Mouse (Mus musculus) lung, adult 2 months (tissue): ENCODE measurements around the gene Faah.

Experiments used
- CTCF ChIP-seq: fragments of 200-500 bp; IDR thresholded peaks from 2 replicates; pipeline ENCODE4 v1.5.1; 2011; ENCODE audit warnings: mild to moderate bottlenecking, low read length, control low read depth; ENCODE audit not compliant: insufficient read depth
- POLR2A ChIP-seq: fragments of 200-500 bp; IDR thresholded peaks from 2 replicates; pipeline ENCODE4 v1.6.1; 2011; ENCODE audit warnings: low read depth, mild to moderate bottlenecking, control low read depth, low read length, borderline replicate concordance; ENCODE audit errors: extremely low read depth

DNA sequence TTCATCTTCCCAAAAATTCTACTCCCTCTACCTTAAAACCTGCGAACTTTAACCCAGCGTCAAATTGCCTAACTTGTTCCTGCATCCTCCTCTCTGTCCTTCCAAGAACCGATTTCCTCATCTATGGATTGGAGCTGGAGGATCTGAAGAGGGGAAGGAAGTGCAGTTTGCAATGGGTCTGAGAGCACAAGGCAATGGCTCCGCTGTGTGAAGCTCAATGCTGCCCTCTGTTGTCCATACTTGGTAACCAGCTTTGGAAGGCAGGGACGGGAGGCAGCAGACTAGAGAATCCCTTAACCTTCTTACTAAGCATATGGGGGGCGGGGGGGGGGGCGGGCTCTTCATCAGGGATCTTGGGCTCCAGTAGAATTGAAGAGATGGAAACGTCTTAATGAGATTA, 37.0 kb downstream of the Faah start:
- TF ChIP-seq POLR2A: no peak
- TF ChIP-seq CTCF: peak; percentile 99
